Mouse (Mus musculus) lung, adult 2 months (tissue): Measurements from ENCODE around the gene Gpr6.

Source experiments
- CTCF ChIP-seq: fragments of 200-500 bp; IDR thresholded peaks from 2 replicates; pipeline ENCODE4 v1.5.1; 2011; ENCODE audit warnings: mild to moderate bottlenecking, low read length, control low read depth; ENCODE audit not compliant: insufficient read depth
- POLR2A ChIP-seq: fragments of 200-500 bp; IDR thresholded peaks from 2 replicates; pipeline ENCODE4 v1.6.1; 2011; ENCODE audit warnings: low read depth, mild to moderate bottlenecking, control low read depth, low read length, borderline replicate concordance; ENCODE audit errors: extremely low read depth

GRCm38 (mm10) chr10:41040530-41041085 lies 31.5 kb downstream of the Gpr6 start:
- TF ChIP-seq POLR2A: no peak
- no peak for TF ChIP-seq CTCF
